Mouse (Mus musculus): ENCODE measurements at regions not wholly inside any gene's neighbourhood (a gene's known extent, or its start where the extent isn't known, plus 50 kb on each side); places are given as distances from the start of the nearest gene placed in this dataset.
A peak's percentile ranks its signal among the peaks of the same experiment; 100 is the strongest.

DNA sequence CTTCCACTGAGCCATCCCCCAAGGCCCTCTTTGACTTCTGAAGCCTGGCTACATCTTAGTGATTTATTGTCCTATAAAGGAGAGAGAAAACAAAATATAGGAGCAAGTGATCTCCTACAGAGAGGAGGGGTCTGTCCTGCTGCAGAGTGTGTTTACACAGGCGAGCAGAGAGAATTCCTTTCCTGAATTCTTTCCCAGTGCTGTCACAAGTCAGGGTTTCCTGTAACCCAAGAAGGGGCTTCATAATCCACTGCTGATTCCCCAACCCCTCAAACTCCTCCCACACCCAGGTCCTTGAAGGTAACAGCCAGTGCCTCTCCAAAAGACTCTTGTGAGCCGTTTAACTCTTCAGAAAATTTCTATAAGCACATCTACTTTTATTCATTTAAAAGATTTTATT, 66.8 kb upstream of the Tpm1 start:
- DNase-seq: no peak

DNA sequence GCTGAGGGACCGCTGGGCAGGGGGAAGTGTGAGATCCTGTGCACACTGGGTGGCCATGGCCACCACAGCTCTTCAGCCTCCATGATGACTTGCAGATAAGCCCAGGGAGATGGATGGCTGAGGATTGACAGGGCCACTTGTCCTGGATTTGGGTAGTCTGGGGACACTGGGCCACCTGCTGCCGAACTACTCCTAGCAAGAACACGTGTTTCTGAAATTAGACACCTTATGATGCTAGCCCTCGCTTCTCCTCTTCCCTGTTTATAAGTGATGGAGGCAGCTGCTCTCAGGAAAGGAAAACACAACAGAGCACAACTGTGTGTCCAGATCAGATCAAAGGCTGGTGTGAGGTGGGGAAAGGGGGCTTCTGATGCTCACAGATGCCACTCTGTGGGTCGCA, 64.9 kb upstream of the Tpm1 start:
- no peak for DNase-seq

DNA sequence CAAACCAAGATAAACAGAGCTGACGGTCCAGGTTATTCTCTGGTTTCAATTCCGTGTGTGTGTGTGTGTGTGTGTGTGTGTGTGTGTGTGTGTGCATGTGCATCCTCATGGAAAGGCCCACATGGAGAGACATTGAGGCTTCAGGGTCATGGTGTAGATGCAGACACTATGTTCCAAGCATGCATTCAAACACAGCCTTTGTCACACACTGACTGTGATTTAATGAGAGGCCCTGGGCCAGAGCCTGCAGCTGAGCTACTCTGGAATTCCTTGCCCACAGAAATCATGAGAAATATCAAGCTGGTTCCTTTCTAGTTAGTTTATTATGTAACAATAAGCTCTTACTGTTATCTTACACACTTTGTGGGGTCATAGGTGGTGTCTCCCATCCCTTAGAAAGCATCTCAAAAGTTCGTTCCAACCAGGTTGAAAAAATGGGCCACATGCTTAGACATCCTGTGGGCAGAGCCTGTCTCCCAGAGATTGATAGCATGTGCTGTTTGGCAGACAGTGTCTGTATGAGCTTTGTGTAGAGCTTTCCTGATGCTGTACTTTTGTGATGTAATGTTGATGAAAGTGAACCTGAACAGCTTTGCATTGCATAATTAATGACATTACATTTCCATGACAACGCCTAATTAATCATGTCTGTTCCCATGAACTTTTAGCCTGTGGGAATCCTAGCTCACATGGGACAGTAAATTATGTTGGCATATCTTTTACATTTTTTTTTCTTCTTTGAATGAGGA, 62.8 kb upstream of the Tpm1 start:
- peak in 1 of 2 experiments; percentile 20 for DNase-seq

DNA sequence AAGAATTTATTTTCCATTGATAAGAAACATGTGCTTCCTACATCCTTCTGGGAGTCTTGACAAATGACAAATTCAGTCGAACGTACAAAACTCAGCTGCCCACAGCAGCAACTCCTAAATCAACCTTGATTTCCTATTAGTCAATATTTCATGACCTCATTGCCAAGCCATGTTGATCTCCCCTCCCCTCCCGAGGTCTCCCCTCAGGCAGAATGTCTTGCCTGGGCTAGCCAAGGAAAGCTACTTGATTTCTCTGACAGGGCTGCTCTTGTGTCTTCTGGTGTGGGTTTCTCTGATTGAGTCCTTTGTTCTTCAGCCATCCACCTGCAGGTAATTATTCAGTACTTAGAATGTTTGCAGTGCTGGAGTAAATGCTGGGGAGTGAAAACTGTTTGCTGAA, 58.7 kb upstream of the Tpm1 start:
- no peak for DNase-seq

DNA sequence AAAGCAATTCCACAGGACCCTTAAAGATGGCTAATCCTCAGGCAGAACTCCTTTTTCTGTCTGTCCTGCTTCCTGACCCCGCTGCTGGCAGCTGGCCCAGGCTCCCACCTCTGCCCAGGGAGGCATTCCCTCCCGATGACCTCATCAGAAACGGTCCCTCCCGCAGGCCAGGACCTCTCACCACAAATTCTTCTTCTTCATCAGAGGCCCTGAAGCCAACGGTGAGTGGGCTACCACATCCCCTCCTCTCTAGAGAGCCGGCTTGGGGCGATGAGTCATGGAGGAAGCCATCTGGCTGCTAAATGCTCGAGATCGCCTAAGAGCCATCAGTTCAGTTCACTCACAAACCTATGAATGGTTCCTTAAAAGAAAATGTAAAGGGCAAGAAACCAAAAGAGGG, 56.7 kb upstream of the Tpm1 start:
- no peak for DNase-seq

DNA sequence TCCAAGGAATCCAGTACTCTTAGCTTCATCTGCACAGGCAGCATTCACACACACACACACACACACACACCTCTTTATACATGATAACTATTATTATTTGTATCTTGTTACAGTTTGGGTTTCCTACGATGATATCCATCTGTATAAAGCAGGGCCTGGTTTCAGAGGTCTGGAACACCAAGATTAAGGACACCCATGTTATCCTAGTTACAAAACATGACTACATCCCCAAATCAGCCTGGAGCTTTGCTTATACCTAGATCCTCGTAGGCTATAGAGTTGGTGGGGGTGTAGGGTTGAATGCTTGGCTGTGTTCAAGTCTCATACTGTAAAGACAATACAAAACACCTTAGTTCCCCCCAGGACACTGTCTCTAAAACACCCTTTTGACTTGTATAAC, 56.0 kb upstream of the Tpm1 start:
- DNase-seq: no peak

DNA sequence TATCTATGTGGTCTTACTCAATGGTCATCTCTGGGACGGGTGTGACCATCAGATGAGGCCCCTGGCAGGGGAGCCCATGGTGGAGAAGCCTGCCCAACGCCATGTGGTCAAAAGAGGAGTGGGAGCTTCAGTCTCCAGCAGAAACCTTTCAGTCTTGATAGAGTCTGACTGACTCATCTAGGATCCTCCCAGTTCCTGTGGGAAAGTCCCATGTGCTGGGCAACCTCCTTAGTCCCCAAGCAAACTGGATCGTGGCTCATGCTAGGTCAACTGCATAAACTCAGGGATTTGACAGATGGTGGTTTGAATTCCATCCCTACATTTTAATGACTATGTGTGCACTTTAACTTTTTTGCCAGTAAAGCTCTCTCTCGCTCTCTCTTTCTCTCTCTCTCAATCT, 55.4 kb upstream of the Tpm1 start:
- DNase-seq: no peak

DNA sequence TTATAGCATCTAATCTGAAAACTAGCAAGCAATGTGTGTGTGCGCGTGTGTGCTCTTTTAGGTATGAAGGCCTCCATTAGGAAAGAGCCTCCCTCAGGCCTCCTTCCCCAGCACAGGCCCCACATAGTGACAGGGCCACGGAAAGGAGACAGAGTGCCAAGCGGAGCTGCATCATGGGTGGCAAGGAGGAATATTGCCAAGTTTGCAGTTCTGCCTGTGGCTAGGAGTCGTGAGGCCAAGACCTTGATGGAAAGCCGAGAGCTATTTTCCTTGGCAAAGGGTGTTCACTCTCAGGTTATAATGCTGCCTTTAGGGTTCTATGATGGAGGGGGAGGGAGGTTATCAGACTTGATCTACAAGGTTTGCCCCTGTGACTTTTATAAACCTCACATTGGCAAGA, 53.4 kb upstream of the Tpm1 start:
- DNase-seq: no peak

DNA sequence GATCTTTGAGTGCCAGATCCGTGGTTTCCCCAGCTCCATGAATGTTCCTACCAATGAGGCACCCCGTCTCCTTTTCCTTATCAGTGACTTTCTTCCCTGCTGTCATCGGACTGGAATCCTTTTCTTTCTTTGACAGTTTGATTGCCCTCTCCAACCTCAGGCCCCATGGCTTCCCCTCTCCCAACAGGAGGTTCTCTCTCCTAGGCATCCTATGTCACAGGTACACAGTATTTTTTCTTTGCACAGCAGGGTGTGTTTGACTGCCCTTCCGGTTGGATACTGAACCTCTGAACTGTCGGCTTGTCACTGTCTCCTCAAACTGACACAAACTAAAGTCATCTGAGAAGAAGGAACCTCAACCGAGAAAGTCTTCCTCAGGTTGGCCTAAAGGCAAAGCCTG, 50.3 kb upstream of the Tpm1 start:
- no peak for DNase-seq
